Mouse (Mus musculus) lung, postnatal 0 days (tissue): ENCODE results near the gene Psma6.

Experiments
- CTCF ChIP-seq: IDR thresholded peaks from 2 replicates; pipeline ENCODE4 v1.5.1; 2016; ENCODE audit warnings: antibody characterized with exemption, mild to moderate bottlenecking
- EP300 ChIP-seq: IDR thresholded peaks from 2 replicates; pipeline ENCODE4 v1.6.1; 2016; ENCODE audit warnings: antibody characterized with exemption, mild to moderate bottlenecking, control low read depth

- TF ChIP-seq CTCF (no peak), EP300 (no peak)
Measured at GRCm38 (mm10) chr12:55392733-55393577, 8.9 kb downstream of the Psma6 start.
